8 mouse cellular contexts compared by ENCODE assay signal in genomic region chr4:148038600-148039253, GRCm38 (mm10). TPM values are rescaled to one million over a fixed set of nuclear protein-coding genes. Genes with fewer than 3 reads are reported as not detected.
DNase-seq lines count a peak whose midpoint lies in the region; ATAC-seq and TF ChIP-seq lines count a peak whose summit lies in the region.

Gene Clcn6 (minus strand): TSS chr4:148038821.
Gene Mthfr (plus strand): TSS chr4:148039077.

- H3K9me3 ChIP-seq in ES-Bruce4 (replicated peaks; ENCODE audit: control insufficient read depth, insufficient read depth, low read length, poor library complexity, severe bottlenecking) = no peaks in the 10 kb centered on the region
- no peaks in the 10 kb centered on the region for H3K9me3 ChIP-seq in forebrain, embryonic 13.5 days (replicated peaks)
- H3K9me3 ChIP-seq in liver, postnatal 0 days (ENCODE audit: low read length) = no peaks in the 10 kb centered on the region
- H3K9me3 ChIP-seq in neural tube, embryonic 14.5 days (ENCODE audit: control insufficient read depth, low read length) = no peaks in the 10 kb centered on the region

- H3K4me2 ChIP-seq in forebrain, embryonic 13.5 days = peak within 1 kb of the TSS; percentile 92
- peak within 1 kb of the TSS; percentile 95 for H3K4me2 ChIP-seq in liver, postnatal 0 days (ENCODE audit: low read depth, low read length)
- peak within 1 kb of the TSS; percentile 68 for H3K4me2 ChIP-seq in neural tube, embryonic 14.5 days (ENCODE audit: low read depth, low read length)

- no peak for TF ChIP-seq CTCF in ES-Bruce4 (IDR thresholded peaks at IDR 0.05; ENCODE audit: low read depth, low read length)
- no peak; the same call in 1 of the 2 replicates for TF ChIP-seq CTCF in liver, postnatal 0 days (IDR thresholded peaks at IDR 0.05; ENCODE audit: low read depth)

- H3K4me3 ChIP-seq in ES-Bruce4 (ENCODE audit: low read depth, low read length) = peak within 1 kb of the TSS; percentile 96
- peak within 1 kb of the TSS; percentile 90 for H3K4me3 ChIP-seq in forebrain, embryonic 13.5 days
- peak within 1 kb of the TSS; percentile 73 for H3K4me3 ChIP-seq in liver, postnatal 0 days (ENCODE audit: low read depth, low read length)
- H3K4me3 ChIP-seq in neural tube, embryonic 14.5 days (ENCODE audit: low read depth, low read length) = peak within 1 kb of the TSS; percentile 86

- H3K27me3 ChIP-seq in ES-Bruce4 (ENCODE audit: control insufficient read depth, insufficient read depth, low read length, poor library complexity, severe bottlenecking) = no peaks in the 10 kb centered on the region
- no peaks in the 10 kb centered on the region for H3K27me3 ChIP-seq in forebrain, embryonic 13.5 days
- H3K27me3 ChIP-seq in liver, postnatal 0 days (ENCODE audit: insufficient read depth, low read length) = no peaks in the 10 kb centered on the region
- no peaks in the 10 kb centered on the region for H3K27me3 ChIP-seq in neural tube, embryonic 14.5 days (ENCODE audit: control insufficient read depth, insufficient read depth, low read length)

- H3K36me3 ChIP-seq in ES-Bruce4 (ENCODE audit: control insufficient read depth, insufficient read depth, low read length, poor library complexity, severe bottlenecking) = peaks cover 6% of the 10 kb centered on the region; the same call in 1 of the 2 replicates
- H3K36me3 ChIP-seq in forebrain, embryonic 13.5 days (ENCODE audit: poor library complexity, severe bottlenecking) = peaks cover 41% of the 10 kb centered on the region
- H3K36me3 ChIP-seq in liver, postnatal 0 days (replicated peaks; ENCODE audit: insufficient read depth, low read length) = 0 out of 2 replicates have a peak, but pooled peaks cover 2% of the 10 kb centered on the region
- H3K36me3 ChIP-seq in neural tube, embryonic 14.5 days (ENCODE audit: control insufficient read depth, insufficient read depth, low read length) = 0 out of 2 replicates have a peak, but pooled peaks cover 4% of the 10 kb centered on the region

- peak within 1 kb of the TSS; percentile 64 for H3K27ac ChIP-seq in ES-Bruce4 (ENCODE audit: insufficient read depth, low read length)
- H3K27ac ChIP-seq in forebrain, embryonic 13.5 days = peak within 1 kb of the TSS; percentile 87
- H3K27ac ChIP-seq in liver, postnatal 0 days (ENCODE audit: low read depth) = peak within 1 kb of the TSS; percentile 90
- H3K27ac ChIP-seq in neural tube, embryonic 14.5 days (ENCODE audit: low read depth, low read length) = peak within 1 kb of the TSS; percentile 91

- DNase-seq in heart, postnatal 10 days = peak; percentile 100
- DNase-seq in large intestine, adult 2 months (ENCODE audit: low read depth, low spot score) = peak; percentile 92
- DNase-seq in liver, postnatal 0 days = peak; percentile 100
- DNase-seq in testis, postnatal 10 days (ENCODE audit: low spot score) = peak; percentile 99

- peaks cover 10% of the 10 kb centered on the region for H3K4me1 ChIP-seq in ES-Bruce4 (ENCODE audit: control insufficient read depth, insufficient read depth, low read length)
- peaks cover 52% of the 10 kb centered on the region for H3K4me1 ChIP-seq in forebrain, embryonic 13.5 days
- peaks cover 45% of the 10 kb centered on the region for H3K4me1 ChIP-seq in liver, postnatal 0 days (ENCODE audit: insufficient read depth)
- H3K4me1 ChIP-seq in neural tube, embryonic 14.5 days (ENCODE audit: control insufficient read depth, insufficient read depth, low read length) = peaks cover 28% of the 10 kb centered on the region

- peak; percentile 93 for ATAC-seq in cerebellum, adult (ENCODE audit: insufficient number of reproducible peaks, low FRiP score, low TSS enrichment)
- ATAC-seq in forebrain, embryonic 13.5 days = peak; percentile 96
- peak; percentile 95 for ATAC-seq in liver, postnatal 0 days
- ATAC-seq in neural tube, embryonic 14.5 days (ENCODE audit: low read depth) = peak; percentile 93

- peak; percentile 59 for TF ChIP-seq POLR2A in ES-Bruce4 (IDR thresholded peaks at IDR 0.05; ENCODE audit: insufficient read depth, low read length)

- WGBS in forebrain, embryonic 13.5 days = under 1% methylated on average over 51 of the region's 54 CpGs
- WGBS in large intestine, adult 2 months = under 1% methylated on average over 54 of the region's 54 CpGs
- under 1% methylated on average over 50 of the region's 54 CpGs for WGBS in liver, postnatal 0 days (ENCODE audit: insufficient replicate concordance)
- WGBS in neural tube, embryonic 14.5 days = under 1% methylated on average over 48 of the region's 54 CpGs

- intact Hi-C loops in heart, postnatal 10 days (cut with DNase I) = no loop called here

- H3K9ac ChIP-seq in ES-Bruce4 (ENCODE audit: low read depth, poor library complexity, severe bottlenecking) = peak within 1 kb of the TSS; percentile 69
- peak within 1 kb of the TSS; percentile 88 for H3K9ac ChIP-seq in forebrain, embryonic 13.5 days
- H3K9ac ChIP-seq in liver, postnatal 0 days (replicated peaks) = peak within 1 kb of the TSS; percentile 81
- H3K9ac ChIP-seq in neural tube, embryonic 14.5 days (replicated peaks; ENCODE audit: low read depth, low read length) = peak within 1 kb of the TSS; percentile 80

- TF ChIP-seq EP300 in ES-Bruce4 (IDR thresholded peaks at IDR 0.05; ENCODE audit: insufficient read depth, low read depth, low read length) = peak; percentile 80
- no peak for TF ChIP-seq EP300 in liver, postnatal 0 days (IDR thresholded peaks at IDR 0.05; ENCODE audit: low read depth)

RNA-seq across cellular contexts. Expression of gene Clcn6, which starts in this region (rescaled TPM):
- polyA plus RNA-seq in ES-Bruce4 (2011; ENCODE audit: insufficient read depth, insufficient read length, low read depth, missing spikeins) = 13.7 and 16.7 TPM in 2 replicates
- 21.6 and 24.8 TPM in 2 replicates for polyA plus RNA-seq in forebrain, embryonic 13.5 days (2015; fragmentation: Nextera tagmentation; extraction: Ambion mirVana)
- total RNA-seq in heart, postnatal 10 days (2021) = 10 to 100 TPM; 11.0 to 14.6 TPM
- 2.4 and 3.2 TPM in 2 replicates for polyA plus RNA-seq in large intestine, adult 2 months (2012; rRNA removed)
- polyA plus RNA-seq in liver, postnatal 0 days (2015; fragmentation: Nextera tagmentation; extraction: Ambion mirVana) = 0.52 and 0.79 TPM in 2 replicates
- polyA plus RNA-seq in neural tube, embryonic 14.5 days (2014; fragmentation: Nextera tagmentation; extraction: Ambion mirVana) = 25.8 and 30.6 TPM in 2 replicates

RNA-seq across cellular contexts. Expression of gene Mthfr, which starts in this region (rescaled TPM):
- polyA plus RNA-seq in ES-Bruce4 (2011; ENCODE audit: insufficient read depth, insufficient read length, low read depth, missing spikeins) = 9.5 and 13.7 TPM in 2 replicates
- polyA plus RNA-seq in forebrain, embryonic 13.5 days (2015; fragmentation: Nextera tagmentation; extraction: Ambion mirVana) = 15.9 and 18.2 TPM in 2 replicates
- total RNA-seq in heart, postnatal 10 days (2021) = 10 to 100 TPM; 15.2 to 16.5 TPM
- 7.2 and 12.1 TPM in 2 replicates for polyA plus RNA-seq in large intestine, adult 2 months (2012; rRNA removed)
- 3.7 and 4.5 TPM in 2 replicates for polyA plus RNA-seq in liver, postnatal 0 days (2015; fragmentation: Nextera tagmentation; extraction: Ambion mirVana)
- 16.5 and 20.3 TPM in 2 replicates for polyA plus RNA-seq in neural tube, embryonic 14.5 days (2014; fragmentation: Nextera tagmentation; extraction: Ambion mirVana)

Comparison
In these comparisons a context has a peak if more than half of its experiments do, and no peak if none do; other contexts are left out.
1. Peak in every context shown above with its lines: DNase-seq, ATAC-seq, H3K4me3 ChIP-seq and H3K27ac ChIP-seq.